Mouse (Mus musculus) CH12.LX (cell line): ENCODE measurements around the gene Psma6. TPM values are rescaled to one million over a fixed set of nuclear protein-coding genes. Genes with fewer than 3 reads are reported as not detected.
A peak's percentile ranks its signal among the peaks of the same experiment; 100 is the strongest.

ENCODE experiments used
- DNase-seq: peaks from one replicate; pipeline ENCODE4 v3.0.0-alpha.2; 2013; ENCODE audit errors: extremely low read depth
- H3K27ac ChIP-seq: 2 replicates; pipeline ENCODE4 v1.5.1; 2012; ENCODE audit warnings: low read depth, mild to moderate bottlenecking, control low read depth, moderate library complexity; ENCODE audit not compliant: insufficient read depth
- H3K27me3 ChIP-seq: replicated peaks from 2 replicates; pipeline ENCODE3; 2012; ENCODE audit warnings: inconsistent platforms
- H3K36me3 ChIP-seq, 2 experiments: replicated peaks in 1 of 2; 2 replicates each; pipeline versions ENCODE3 to v1.6.1; 2012; ENCODE audit warnings: inconsistent platforms in 1 of 2, low read length in 1 of 2, mild to moderate bottlenecking in 1 of 2, mixed read lengths in 1 of 2, moderate library complexity in 1 of 2; ENCODE audit not compliant: control insufficient read depth in 1 of 2, insufficient read depth in 1 of 2
- H3K4me1 ChIP-seq, 2 experiments: 2 replicates each; pipeline ENCODE4 v1.6.1; 2012; ENCODE audit warnings: inconsistent platforms in 1 of 2, moderate library complexity in 1 of 2; ENCODE audit not compliant: insufficient read depth in 2 of 2, control insufficient read depth in 1 of 2
- H3K4me2 ChIP-seq: 2 replicates; pipeline ENCODE4 v1.6.1; 2012; ENCODE audit warnings: low read depth, mild to moderate bottlenecking, control low read depth; ENCODE audit not compliant: poor library complexity, insufficient read depth, severe bottlenecking
- H3K4me3 ChIP-seq, 3 experiments: fragments of 150-350 bp in 1 of 3; sonication (generic) in 1 of 3; replicated peaks in 1 of 3; 2 replicates each; pipeline versions ENCODE3 to v1.5.1; 2011 to 2012; ENCODE audit warnings: low read depth in 2 of 3, low read length in 2 of 3, mild to moderate bottlenecking in 2 of 3, moderate library complexity in 2 of 3, control low read depth in 1 of 3, improper control_type of control experiment in 1 of 3, inconsistent platforms in 1 of 3, mixed read lengths in 1 of 3; ENCODE audit not compliant: poor library complexity in 1 of 3
- H3K79me2 ChIP-seq: replicated peaks from 2 replicates; pipeline ENCODE4 v1.6.1; 2012; ENCODE audit warnings: mild to moderate bottlenecking, moderate library complexity; ENCODE audit not compliant: control insufficient read depth, poor library complexity, insufficient read depth, severe bottlenecking; ENCODE audit errors: extremely low read depth
- H3K9ac ChIP-seq: 2 replicates; pipeline ENCODE4 v1.6.1; 2012; ENCODE audit warnings: low read depth, mild to moderate bottlenecking, control low read depth, moderate library complexity; ENCODE audit not compliant: insufficient read depth
- H3K9me3 ChIP-seq: replicated peaks from 2 replicates; pipeline ENCODE3; 2012; ENCODE audit warnings: low read length, inconsistent platforms, mixed read lengths
- CHD2 ChIP-seq: IDR thresholded peaks from 2 replicates; pipeline ENCODE4 v1.6.1; 2011; ENCODE audit warnings: low read length, improper control_type of control experiment
- CTCF ChIP-seq, 2 experiments: IDR thresholded peaks in 1 of 2; conservative IDR thresholded peaks in 1 of 2; 2 replicates each; pipeline ENCODE4 v1.5.1; 2011 to 2012; ENCODE audit warnings: low read depth in 2 of 2, low read length in 2 of 2, improper control_type of control experiment in 1 of 2, inconsistent platforms in 1 of 2, mild to moderate bottlenecking in 1 of 2, moderate library complexity in 1 of 2
- E2F4 ChIP-seq: IDR thresholded peaks from 2 replicates; pipeline ENCODE4 v1.6.1; 2011; ENCODE audit warnings: low read depth, low read length, improper control_type of control experiment; ENCODE audit not compliant: insufficient replicate concordance
- EP300 ChIP-seq: IDR thresholded peaks from 2 replicates; pipeline ENCODE4 v1.6.1; 2011; ENCODE audit warnings: low read length, improper control_type of control experiment
- HCFC1 ChIP-seq: IDR thresholded peaks from 2 replicates; pipeline ENCODE4 v1.6.1; 2012; ENCODE audit warnings: low read depth, mild to moderate bottlenecking, inconsistent platforms, low read length, improper control_type of control experiment
- JUND ChIP-seq: conservative IDR thresholded peaks from 2 replicates; pipeline ENCODE4 v1.6.1; 2011; ENCODE audit warnings: low read depth, low read length, improper control_type of control experiment
- MAX ChIP-seq: IDR thresholded peaks from 2 replicates; pipeline ENCODE4 v1.6.1; 2011; ENCODE audit warnings: low read length, improper control_type of control experiment
- MXI1 ChIP-seq: IDR thresholded peaks from 2 replicates; pipeline ENCODE4 v1.6.1; 2011; ENCODE audit warnings: mild to moderate bottlenecking, low read depth, low read length, improper control_type of control experiment
- NRF1 ChIP-seq: IDR thresholded peaks from 2 replicates; pipeline ENCODE4 v1.6.1; 2014; ENCODE audit warnings: low read depth, mild to moderate bottlenecking, inconsistent platforms, low read length, improper control_type of control experiment, moderate library complexity
- RAD21 ChIP-seq: IDR thresholded peaks from 2 replicates; pipeline ENCODE4 v1.6.1; 2011; ENCODE audit warnings: low read depth, mild to moderate bottlenecking, low read length, improper control_type of control experiment, moderate library complexity
- SIN3A ChIP-seq: IDR thresholded peaks from 2 replicates; pipeline ENCODE4 v1.6.1; 2012; ENCODE audit warnings: low read length, improper control_type of control experiment, inconsistent platforms
- ZNF384 ChIP-seq: IDR thresholded peaks from 2 replicates; pipeline ENCODE4 v1.6.1; 2012; ENCODE audit warnings: low read depth, low read length, improper control_type of control experiment, inconsistent platforms
- dilution Hi-C: fragments of 300-500 bp; cut with MboI; formaldehyde crosslinking; loops from 2 replicates; pipeline ENCODE4 v1.14.3; 2020; ENCODE audit warnings: low sequenced_read_pairs; ENCODE audit not compliant: extremely low pct_unique_long_range_greater_than_20kb, extremely low pct_ligation_motif_present
- in situ Hi-C: fragments of 300-500 bp; cut with MboI; formaldehyde crosslinking; loops from 3 replicates; pipeline ENCODE4 v1.14.3; 2019; ENCODE audit warnings: low sequenced_read_pairs, low pct_ligation_motif_present, low pct_unique_long_range_greater_than_20kb, mixed read lengths
- polyA plus RNA-seq: library from polyadenylated mRNA; unstranded; fragments of >175 nt; gene quantifications from 2 replicates; pipeline ENCODE4 v1.2.1, GENCODE M21; 2012; ENCODE audit warnings: low read depth; ENCODE audit not compliant: insufficient read length
- total RNA-seq, 2 experiments: library from RNA; depleted of rRNA; stranded (reverse); fragments of 300-350 nt in 1 of 2; fragments of >200 nt in 1 of 2; gene quantifications; 2 replicates each; pipeline ENCODE4 v1.2.3; 2012 to 2014

Gene Psma6
- total and polyA plus RNA-seq, 3 experiments: 271 to 585 (median 307) TPM

DNA sequence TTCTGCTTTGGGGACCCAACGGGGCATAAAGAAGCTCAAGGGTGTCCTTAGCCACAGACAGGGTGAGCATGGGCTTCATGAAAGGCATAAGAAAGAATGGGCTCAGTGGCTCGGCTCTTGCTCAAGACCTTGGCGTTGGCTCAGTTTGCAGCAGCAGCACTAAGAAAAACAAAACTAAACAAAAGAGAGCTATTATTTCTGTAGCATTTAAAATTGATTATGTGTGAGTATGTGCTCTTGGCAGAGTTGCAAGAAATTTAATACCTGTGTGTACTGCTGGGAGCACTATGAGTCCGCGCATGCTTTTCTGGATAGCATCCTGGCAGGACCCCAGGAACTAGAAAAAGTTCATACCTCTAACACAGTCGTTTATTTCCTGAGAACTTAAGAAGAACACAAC is 77.7 kb downstream of the Psma6 start:
- no peak overlapping the region for H3K4me3 ChIP-seq
- H3K9ac ChIP-seq: no peak overlapping the region
- in situ Hi-C loops (no loop called here), dilution Hi-C loops (no loop called here)
- no peak for TF ChIP-seq MAX
- no peaks in the 10 kb centered on the region for H3K9me3 ChIP-seq
- no peaks in the 10 kb centered on the region for H3K79me2 ChIP-seq
- no peaks in the 10 kb centered on the region for H3K27me3 ChIP-seq
- H3K36me3 ChIP-seq: no peaks in the 10 kb centered on the region
- no peak for DNase-seq
- H3K4me2 ChIP-seq: no peak overlapping the region
- peaks cover 49 to 97% of the 10 kb centered on the region in 2 experiments for H3K4me1 ChIP-seq
- no peak overlapping the region for H3K27ac ChIP-seq

- Histone ChIP-seq H3K4me3 (no peak overlapping the region), H3K9ac (no peak overlapping the region), H3K4me2 (no peak overlapping the region), H3K27me3 (no peaks in the 10 kb centered on the region), H3K9me3 (no peaks in the 10 kb centered on the region), H3K36me3 (no peaks in the 10 kb centered on the region), H3K4me1 (peaks cover 51 to 97% of the 10 kb centered on the region in 2 experiments), H3K27ac (peak overlapping the region; percentile 14; the same call in 1 of the 2 replicates), H3K79me2 (no peaks in the 10 kb centered on the region)
- DNase-seq: no peak
- in situ Hi-C loops (no loop called here), dilution Hi-C loops (no loop called here)
- TF ChIP-seq MXI1: no peak
- peak; percentile 74 for TF ChIP-seq ZNF384
- no peak for TF ChIP-seq CHD2
Measured at GRCm38 (mm10) chr12:55462456-55462855, 78.4 kb downstream of the Psma6 start.

DNA sequence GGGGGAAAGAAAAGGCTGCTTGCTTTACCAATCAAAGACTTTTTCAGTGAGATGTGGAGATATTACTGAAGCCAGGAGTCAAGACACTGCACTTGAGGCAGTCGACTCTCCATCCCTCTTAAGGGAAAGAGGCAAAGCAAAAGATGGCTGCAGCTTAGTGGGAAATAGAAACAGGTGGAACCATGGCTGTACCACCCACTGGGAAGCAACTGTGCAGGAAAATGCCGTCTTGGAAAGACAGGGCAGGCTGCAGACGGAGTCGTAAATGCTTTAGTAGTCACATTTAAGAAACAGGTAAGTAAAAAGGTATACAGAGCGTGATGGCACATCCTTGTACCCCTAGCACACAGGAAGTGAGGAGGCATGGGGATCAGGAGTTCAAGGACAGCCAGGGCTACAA is 79.1 kb downstream of the Psma6 start:
- Histone ChIP-seq H3K4me1 (peaks cover 48 to 97% of the 10 kb centered on the region in 2 experiments), H3K27me3 (no peaks in the 10 kb centered on the region), H3K79me2 (no peaks in the 10 kb centered on the region), H3K27ac (peak overlapping the region; percentile 14; the same call in 1 of the 2 replicates), H3K4me2 (no peak overlapping the region), H3K9me3 (no peaks in the 10 kb centered on the region), H3K9ac (no peak overlapping the region), H3K36me3 (no peaks in the 10 kb centered on the region), H3K4me3 (no peak overlapping the region)
- in situ Hi-C loops (no loop called here), dilution Hi-C loops (no loop called here)
- DNase-seq: no peak
- TF ChIP-seq EP300 (no peak), RAD21 (no peak), HCFC1 (no peak), NRF1 (no peak), CTCF (conservative IDR thresholded peaks at IDR 0.05 in 1 of 2, IDR thresholded peaks at IDR 0.05 in 1 of 2; ENCODE audit: low read depth in 2 of 2, low read length in 2 of 2) (no peak), JUND (no peak), SIN3A (no peak), E2F4 (no peak)
